Mouse (Mus musculus) brain, embryonic 14.5 days (tissue): ENCODE measurements around the gene Satb2.

Experiments
- CTCF ChIP-seq: fragments of 200-500 bp; IDR thresholded peaks from 2 replicates; pipeline ENCODE4 v1.5.1; 2012; ENCODE audit warnings: inconsistent platforms, mild to moderate bottlenecking, moderate library complexity, borderline replicate concordance; ENCODE audit not compliant: insufficient read depth, insufficient read length; ENCODE audit errors: extremely low read depth
- POLR2A ChIP-seq: fragments of 200-500 bp; IDR thresholded peaks from 2 replicates; pipeline ENCODE4 v1.6.1; 2012; ENCODE audit warnings: mild to moderate bottlenecking, inconsistent platforms, borderline replicate concordance; ENCODE audit not compliant: poor library complexity, insufficient read depth, insufficient read length, severe bottlenecking; ENCODE audit errors: extremely low read depth

DNA sequence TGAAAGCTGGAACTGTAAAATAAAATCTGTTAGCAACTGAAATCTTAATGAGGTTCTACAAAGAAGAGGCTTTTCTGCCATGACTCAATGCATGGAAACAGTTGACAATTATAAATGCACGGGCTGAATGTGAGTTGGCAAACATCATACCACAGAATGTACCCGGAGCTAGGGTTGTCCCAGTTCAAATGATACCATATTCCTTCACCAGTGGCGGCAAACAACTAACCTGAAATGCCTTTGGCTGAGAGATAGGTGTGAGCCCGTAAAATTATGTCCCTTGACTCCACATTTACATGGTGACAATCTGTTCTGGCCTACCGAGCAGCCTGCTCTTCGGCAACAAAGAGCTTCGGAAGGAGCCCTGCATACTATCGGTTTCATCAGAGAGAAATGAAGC lies 58.0 kb downstream of the Satb2 start:
- TF ChIP-seq POLR2A (no peak), CTCF (no peak)
